Mouse (Mus musculus): ENCODE data around the gene F10. TPM values are rescaled to one million over a fixed set of nuclear protein-coding genes. Genes with fewer than 3 reads are reported as not detected.

The F10 gene
- not detected for total RNA-seq (2023)

GRCm38 (mm10) chr8:13037015-13037414 is at the start of gene F10:
TSS of gene F10 (plus strand) at chr8:13037308.

GRCm38 (mm10) chr8:13025487-13026224 is 11.5 kb upstream of the F10 start, which contains the start of gene F7:
TSS of gene F7 (plus strand) at chr8:13026034.

GRCm38 (mm10) chr8:13060441-13061150 is 23.5 kb downstream of the F10 start, which contains the start of gene Proz:
TSS of gene Proz (plus strand) at chr8:13060914.

GRCm38 (mm10) chr8:13105087-13105881 is 68.2 kb downstream of the F10 start, which contains the start of the genes Pcid2 and Cul4a:
TSS of gene Pcid2 (minus strand) at chr8:13105459.
TSS of gene Cul4a (plus strand) at chr8:13105621.

Other genes with a start within 250 kb of the F10 start
- gene Mcf2l, start 163.5 kb upstream of the F10 start, total RNA-seq (2023), result 1.0 TPM
- not detected for gene F7, start 11.3 kb upstream of the F10 start, total RNA-seq (2023)
- gene Proz, start 23.6 kb downstream of the F10 start, total RNA-seq (2023), result not detected
- 39.2 TPM for gene Pcid2, start 68.2 kb downstream of the F10 start, total RNA-seq (2023)
- 34.4 TPM for gene Cul4a, start 68.3 kb downstream of the F10 start, total RNA-seq (2023)
- gene Lamp1, start 121.9 kb downstream of the F10 start, total RNA-seq (2023), result 87.8 TPM
- not detected for gene Grtp1, start 163.3 kb downstream of the F10 start, total RNA-seq (2023)
- not detected for gene Adprhl1, start 216.9 kb downstream of the F10 start, total RNA-seq (2023)